Mouse (Mus musculus): Measurements from ENCODE around the gene Ttll7.

Gene Ttll7

DNA sequence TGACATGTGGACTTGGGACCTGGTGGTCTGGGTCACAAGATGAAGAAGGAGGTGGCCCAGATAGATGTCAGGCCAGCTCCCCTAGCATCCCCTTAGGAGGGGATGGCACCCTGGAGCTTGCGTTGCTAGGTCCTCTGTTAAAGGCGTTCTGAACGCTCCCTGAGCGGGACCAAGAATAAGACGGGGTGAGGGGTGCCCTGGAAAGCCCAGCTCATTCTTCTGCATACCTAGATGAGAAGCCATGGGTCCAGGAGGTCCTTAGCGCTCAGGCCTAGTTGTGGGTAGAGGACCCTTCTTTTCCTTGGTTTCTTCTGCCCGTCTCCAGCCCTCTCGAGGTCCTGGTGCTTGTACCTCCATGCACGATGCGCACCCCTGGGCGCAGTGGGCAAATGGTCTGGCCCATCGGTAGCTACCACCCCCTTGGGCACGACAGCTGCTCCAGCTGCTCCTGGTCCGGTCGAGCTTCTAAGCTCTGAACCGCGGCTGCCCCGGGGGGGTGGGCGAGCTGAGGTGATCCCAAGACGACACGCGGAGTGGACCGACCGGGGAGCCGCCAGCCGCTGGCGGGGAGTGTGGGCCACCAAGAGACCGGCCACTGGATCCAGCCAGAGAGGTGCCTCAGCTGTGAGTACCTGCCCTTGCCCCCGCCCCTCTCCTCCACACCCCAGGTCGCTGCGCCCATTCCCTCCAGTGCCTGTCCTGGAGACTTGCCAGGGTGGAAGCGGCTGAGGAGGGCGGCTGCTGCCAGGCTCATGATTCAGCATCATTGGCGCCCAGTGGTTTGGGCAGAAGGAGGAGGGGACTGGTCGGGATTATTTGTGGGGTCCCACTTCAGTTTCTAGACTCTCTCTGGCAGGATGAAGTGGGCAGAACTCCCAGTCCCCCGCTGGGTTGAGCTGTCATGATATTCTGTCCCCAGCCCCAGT, at the start of gene Ttll7:
TSS of gene Ttll7 (plus strand) at position 402 of the 926 bp plus-strand sequence.
- DNase-seq = peak; percentile 47

DNA sequence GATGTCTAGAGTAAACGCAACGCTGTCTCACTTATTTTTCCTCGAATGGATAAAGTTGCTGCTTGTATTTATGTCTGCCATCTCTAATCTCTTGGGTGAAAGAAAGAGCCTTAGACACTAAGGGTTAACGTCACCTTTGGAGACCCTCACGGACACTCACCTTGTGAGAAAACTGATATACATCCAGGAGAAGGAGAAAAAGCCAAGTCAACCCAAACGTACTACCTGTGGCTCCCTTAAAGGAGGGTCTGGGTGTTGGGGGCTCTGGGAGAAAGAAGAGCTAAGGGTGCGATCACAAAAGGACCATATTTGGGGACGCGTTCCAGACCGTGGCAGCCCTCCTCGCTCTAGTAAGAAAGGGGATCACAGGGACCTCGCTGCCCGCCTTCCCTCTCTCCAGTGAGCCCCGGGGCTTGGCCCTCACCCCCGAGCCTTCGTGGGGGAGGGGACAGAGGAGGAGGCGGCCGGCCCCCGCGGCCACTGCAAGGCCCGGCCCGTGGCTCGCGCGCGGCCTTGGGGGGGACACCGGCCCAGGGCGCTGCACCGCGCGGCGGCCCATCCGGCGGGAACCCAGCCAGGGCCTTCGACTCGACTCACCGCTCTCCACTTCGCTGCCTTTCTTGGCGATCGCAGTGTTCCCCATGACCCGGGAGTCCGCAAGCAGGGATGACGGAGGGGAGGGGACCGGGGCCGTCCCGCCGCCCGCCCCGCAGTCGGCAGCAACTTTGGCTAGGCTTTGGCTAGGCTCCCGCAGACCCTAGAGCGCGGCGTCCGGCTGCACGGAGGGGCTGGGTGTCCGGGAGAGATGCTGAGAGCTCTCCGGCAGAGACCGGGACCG, 39.9 kb upstream of the Ttll7 start:
- no peak for DNase-seq

GRCm38 (mm10) chr3:146812901-146813393, 39.2 kb upstream of the Ttll7 start, which contains the start of gene Prkacb:
Gene Prkacb (minus strand): TSS chr3:146812990.
- peak; percentile 87 for DNase-seq

DNA sequence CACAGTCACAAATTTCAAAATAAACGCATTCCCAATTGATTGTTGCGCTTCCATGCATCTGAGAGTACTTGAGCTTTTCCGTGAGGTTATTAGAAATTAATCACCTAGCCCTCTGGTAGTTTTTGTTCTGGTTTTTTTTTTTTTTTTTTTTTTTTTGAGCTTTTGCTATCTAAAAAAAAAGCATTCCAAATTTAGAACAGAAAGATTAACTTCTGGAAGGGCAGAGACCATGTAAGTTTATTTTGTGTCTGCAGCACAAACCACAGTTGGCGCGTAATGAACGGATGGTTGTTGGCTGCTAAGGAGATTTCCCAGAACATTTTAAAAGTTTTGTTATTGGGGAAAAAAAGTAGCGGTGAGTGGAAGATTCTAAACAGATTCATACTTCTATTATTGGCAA, 38.5 kb upstream of the Ttll7 start:
- no peak for DNase-seq

- DNase-seq = no peak
Measured at GRCm38 (mm10) chr3:146820718-146821117, 31.4 kb upstream of the Ttll7 start.

DNA sequence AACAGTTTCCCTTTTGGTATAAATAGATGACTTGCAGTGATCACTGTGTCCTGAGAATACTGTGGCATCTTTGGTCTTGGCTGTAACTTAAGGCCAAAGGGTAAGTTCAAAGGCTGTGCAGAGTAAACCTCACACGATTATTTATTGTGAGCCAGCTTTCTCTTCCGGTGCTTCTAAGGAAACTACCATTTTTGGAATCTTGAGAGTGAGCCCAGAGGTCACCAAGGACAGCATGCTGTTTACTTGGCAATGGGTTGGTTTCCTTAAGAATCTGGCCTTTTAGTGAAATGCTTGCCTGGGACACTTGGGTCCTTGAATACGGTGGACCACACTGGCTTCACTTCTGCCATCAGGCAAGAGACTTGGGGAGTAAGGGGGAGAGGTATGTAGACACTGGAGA, 9.4 kb upstream of the Ttll7 start:
- DNase-seq = peak; percentile 12

DNA sequence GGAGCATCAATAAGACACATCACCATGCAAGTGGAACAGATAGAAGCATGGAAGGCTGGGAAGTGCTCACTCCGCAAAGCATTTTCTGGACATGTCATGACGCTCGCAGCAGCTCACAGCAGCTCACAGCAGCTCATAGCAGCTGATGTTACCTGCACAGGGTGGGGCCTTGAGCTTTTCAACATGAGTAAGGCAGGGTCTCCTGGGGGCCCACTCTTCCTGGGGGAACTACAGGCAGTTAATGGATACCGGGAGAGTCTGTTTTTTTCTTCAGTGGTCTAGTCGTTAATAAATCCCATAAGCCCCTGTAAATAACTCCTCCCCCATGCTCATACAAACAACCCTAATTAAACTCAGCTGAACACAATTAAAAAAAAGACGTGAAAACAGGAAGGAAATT, 8.7 kb upstream of the Ttll7 start:
- no peak for DNase-seq

DNA sequence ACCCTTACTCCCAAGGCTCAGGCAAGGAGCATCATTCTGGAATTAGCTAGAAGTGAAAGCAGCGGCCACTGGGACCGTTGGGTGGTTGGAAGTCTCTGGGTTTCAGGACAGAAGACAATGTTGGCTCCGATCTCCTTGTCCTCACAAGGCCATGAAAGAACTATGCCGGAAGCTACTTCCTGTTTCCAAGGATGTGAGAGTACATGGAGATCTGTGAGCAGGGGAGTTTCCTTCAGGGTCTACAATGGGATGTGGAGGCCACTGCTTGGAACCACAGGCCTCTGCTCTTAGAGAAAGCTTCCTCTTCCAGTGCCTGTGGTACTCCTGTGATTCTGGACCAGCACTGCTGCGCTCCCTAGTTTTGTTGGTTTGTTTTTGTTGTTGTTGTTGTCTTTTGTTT, 5.9 kb upstream of the Ttll7 start:
- DNase-seq = no peak

- DNase-seq = no peak
Measured at GRCm38 (mm10) chr3:146848112-146848511, 4.1 kb upstream of the Ttll7 start.

DNA sequence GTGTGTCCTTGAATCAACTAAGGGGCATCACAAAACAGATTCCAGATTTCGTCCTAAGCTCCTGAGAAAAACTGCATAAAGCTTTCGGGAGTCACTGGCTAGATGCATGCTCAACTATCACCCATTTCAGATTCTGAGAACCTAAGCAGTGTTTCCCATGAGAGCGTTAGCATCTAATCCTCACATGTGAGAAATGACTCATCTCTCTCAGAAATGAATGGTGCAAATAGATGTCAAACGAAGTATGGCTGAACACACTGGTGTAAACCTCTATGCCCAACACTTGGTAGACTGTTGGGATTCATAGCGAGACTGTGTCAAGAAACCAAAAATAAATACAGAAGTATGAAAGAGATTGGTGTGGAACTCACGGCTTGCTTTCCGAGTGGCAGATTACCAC, 2.8 kb upstream of the Ttll7 start:
- DNase-seq = no peak

DNA sequence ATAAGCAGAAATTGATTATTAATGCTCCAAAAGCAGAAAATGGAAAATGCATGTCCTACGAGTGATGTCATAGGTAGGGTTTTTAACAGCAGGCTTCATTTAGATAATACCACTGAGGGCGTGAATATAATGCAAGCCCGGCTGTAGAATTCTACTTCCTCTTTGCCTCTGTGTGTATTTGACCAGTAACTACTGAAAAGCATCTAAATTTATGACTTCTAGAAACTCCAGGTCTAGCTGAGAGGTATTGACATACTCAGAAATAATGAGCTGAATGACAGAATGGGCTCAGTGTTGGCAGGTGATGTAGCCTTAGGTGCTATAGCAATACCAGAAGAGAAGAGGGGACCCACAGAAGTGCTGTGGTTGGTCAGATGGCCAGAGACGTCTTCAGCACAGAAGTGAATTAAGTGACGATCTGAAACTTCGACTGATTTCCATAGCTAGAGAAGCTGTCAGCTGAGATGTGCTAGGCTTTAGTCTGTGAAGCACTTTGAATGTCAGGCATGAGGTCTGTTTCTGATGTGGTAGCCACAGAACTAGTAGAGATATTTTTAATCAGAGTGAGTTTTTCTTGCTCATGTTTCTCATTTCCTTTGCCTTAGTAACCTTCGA, 2.4 kb downstream of the Ttll7 start:
- DNase-seq = no peak

- DNase-seq = no peak
Measured at GRCm38 (mm10) chr3:146857373-146857772, 5.2 kb downstream of the Ttll7 start.

GRCm38 (mm10) chr3:146860308-146860707, 8.1 kb downstream of the Ttll7 start:
- no peak for DNase-seq

- DNase-seq = no peak
Measured at GRCm38 (mm10) chr3:146866563-146866962, 14.4 kb downstream of the Ttll7 start.

GRCm38 (mm10) chr3:146871954-146872353, 19.8 kb downstream of the Ttll7 start:
- DNase-seq = no peak

DNA sequence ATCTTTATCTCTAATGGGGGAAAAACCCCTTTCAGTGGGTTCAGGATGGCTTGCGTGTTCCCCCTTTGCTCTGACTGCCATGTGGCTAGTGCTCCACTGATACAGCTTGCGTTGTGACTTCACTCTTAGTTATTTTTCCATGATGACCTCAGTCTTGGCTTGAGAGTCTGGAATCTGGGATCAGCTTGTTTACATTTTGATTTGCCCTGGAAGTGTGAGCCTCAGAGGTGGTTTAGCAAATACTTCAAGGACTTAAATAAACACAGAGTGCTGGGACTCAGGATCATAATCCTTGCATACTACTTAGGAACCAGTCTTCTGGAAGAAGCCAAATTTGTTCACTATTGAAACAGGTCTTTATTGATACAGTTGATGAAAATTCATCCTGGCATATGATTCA, 23.8 kb downstream of the Ttll7 start:
- no peak for DNase-seq

DNA sequence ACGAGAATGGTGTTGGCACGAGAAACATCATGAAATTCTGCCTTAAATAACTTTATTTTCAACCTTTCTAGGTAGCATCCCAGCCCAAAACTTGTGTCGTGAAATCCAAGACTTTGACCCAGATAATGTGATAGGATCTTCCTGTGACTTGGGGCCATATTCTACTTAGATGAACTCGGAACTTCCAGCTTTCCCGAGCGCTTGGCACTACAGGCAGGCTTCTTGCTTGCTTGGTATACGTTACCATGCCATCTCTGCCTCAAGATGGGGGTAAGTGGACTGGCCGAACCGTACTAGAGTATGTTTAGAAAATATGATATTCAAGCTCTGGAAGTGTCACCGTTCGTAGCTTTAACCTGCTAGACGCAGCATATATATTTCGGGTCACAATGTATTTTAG, 41.8 kb downstream of the Ttll7 start:
- DNase-seq = no peak

- no peak for DNase-seq
Measured at GRCm38 (mm10) chr3:146896581-146896980, 44.4 kb downstream of the Ttll7 start.

DNA sequence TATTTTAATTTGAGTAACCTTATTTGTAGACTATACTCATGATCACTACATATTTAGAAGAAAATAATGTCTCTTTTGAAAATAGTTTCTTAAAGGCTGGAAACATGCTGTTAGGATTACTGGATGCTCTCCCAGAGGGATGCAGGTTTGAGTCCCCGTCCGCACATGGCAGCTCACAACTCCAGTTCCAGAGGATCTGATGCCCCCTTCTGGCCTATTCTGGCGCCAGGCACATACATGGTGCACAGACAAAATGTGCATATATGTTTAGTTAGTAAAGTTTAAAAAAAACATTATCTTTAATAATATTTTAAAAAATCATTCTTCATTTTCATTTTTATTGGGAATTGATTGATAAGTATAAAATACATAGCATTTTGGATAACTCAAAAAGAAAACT, 47.9 kb downstream of the Ttll7 start:
- no peak for DNase-seq

- DNase-seq = no peak
Measured at GRCm38 (mm10) chr3:146901729-146902128, 49.6 kb downstream of the Ttll7 start.

DNA sequence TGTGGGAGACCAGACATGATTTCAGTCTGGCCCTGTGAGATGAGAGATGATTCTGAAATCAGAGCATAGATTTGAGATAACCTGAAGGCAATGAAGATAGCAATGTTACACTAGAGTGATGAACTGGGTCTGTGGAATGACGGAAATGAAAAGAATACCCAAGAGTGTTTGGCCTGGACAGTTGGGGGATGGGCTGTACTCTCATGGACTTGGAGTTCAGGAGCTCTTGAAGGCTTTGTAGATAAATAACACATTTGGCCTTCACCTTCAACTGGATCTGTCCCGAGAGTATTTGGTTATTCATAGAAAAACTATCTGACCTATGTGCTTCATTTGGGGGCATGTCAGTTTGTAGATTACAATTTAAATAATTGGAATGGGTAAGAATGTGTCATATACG, 53.4 kb downstream of the Ttll7 start:
- no peak for DNase-seq

DNA sequence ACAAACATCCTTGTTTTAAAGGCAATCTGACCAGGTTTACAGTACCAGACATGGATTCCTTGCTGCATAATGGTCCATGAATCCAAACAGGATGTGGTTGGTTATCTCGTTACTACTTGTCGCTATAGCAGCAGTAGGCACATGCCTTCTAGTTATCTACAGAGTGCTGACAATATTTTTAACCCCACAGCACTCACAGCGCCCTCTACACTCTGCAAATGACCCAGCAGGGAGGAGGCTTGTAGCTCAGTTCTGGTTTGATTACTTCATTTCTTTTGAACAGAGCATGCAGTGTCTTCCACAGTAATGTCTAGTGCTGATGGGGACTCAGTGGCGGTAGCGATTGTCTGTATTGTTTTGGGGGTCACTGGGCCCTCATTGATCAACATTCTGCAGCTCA, 56.8 kb downstream of the Ttll7 start:
- no peak for DNase-seq

DNA sequence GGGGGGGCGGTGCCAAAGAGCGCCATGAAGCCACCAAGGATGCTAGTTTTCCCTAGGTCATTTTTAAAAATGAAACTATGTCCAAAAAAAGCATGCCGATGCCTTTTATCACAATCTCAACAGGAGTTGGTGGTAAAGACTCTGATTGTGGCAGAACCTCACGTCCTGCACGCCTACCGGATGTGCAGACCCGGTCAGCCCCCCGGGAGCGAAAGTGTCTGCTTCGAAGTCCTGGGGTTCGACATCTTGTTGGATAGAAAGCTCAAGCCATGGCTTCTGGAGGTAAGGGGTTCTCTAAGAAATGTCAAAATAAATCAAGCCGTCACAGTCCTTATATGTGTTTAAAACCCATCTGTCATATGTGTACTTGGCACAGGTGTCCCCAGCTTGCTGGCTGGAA, 60.9 kb downstream of the Ttll7 start:
- no peak for DNase-seq
